Mouse (Mus musculus) myocyte (in vitro differentiated cells): Measurements from ENCODE around the gene Tcea2. TPM values are rescaled to one million over a fixed set of nuclear protein-coding genes. Genes with fewer than 3 reads are reported as not detected.

Experiments used
- H3K27me3 ChIP-seq: one replicate; pipeline ENCODE4 v1.6.1; 2011; ENCODE audit not compliant: control insufficient read depth, insufficient read depth, insufficient read length
- H3K36me3 ChIP-seq: one replicate; pipeline ENCODE4 v1.6.1; 2011; ENCODE audit not compliant: control insufficient read depth, insufficient read depth
- H3K4me2 ChIP-seq: one replicate; pipeline ENCODE4 v1.6.1; 2011; ENCODE audit warnings: low read depth, control low read depth
- H3K4me3 ChIP-seq: one replicate; pipeline ENCODE4 v1.5.1; 2011; ENCODE audit warnings: mild to moderate bottlenecking, control low read depth, moderate library complexity
- H3K79me2 ChIP-seq: one replicate; pipeline ENCODE4 v1.6.1; 2011; ENCODE audit not compliant: control insufficient read depth, insufficient read depth
- H3ac ChIP-seq: one replicate; pipeline ENCODE4 v1.6.1; 2011; ENCODE audit not compliant: control insufficient read depth, insufficient read length
- CEBPB ChIP-seq: IDR thresholded peaks from 2 replicates; pipeline ENCODE4 v1.6.1; 2011; ENCODE audit warnings: mild to moderate bottlenecking, moderate library complexity; ENCODE audit not compliant: poor library complexity, insufficient read depth, severe bottlenecking
- E2F4 ChIP-seq: IDR thresholded peaks from one replicate; pipeline ENCODE4 v1.6.1; 2011; ENCODE audit warnings: mild to moderate bottlenecking, control low read depth, moderate library complexity; ENCODE audit not compliant: insufficient read depth
- MAX ChIP-seq: IDR thresholded peaks from one replicate; pipeline ENCODE4 v1.6.1; 2011; ENCODE audit warnings: low read depth, mild to moderate bottlenecking, control low read depth
- MYOD1 ChIP-seq, 3 experiments: IDR thresholded peaks; one replicate each; pipeline ENCODE4 v1.6.1; 2011; ENCODE audit warnings: control low read depth in 2 of 3, low read depth in 2 of 3, mild to moderate bottlenecking in 2 of 3, moderate library complexity in 1 of 3; ENCODE audit not compliant: insufficient read length in 2 of 3, control insufficient read depth in 1 of 3
- MYOG ChIP-seq, 3 experiments: IDR thresholded peaks; one replicate each; pipeline ENCODE4 v1.6.1; 2011; ENCODE audit warnings: control low read depth in 2 of 3, low read depth in 2 of 3, mild to moderate bottlenecking in 2 of 3; ENCODE audit not compliant: insufficient read length in 2 of 3, control insufficient read depth in 1 of 3, insufficient read depth in 1 of 3
- POLR2A ChIP-seq: IDR thresholded peaks from one replicate; pipeline ENCODE4 v1.6.1; 2011; ENCODE audit warnings: low read depth, mild to moderate bottlenecking, control low read depth, moderate library complexity; ENCODE audit not compliant: insufficient read length
- POLR2AphosphoS2 ChIP-seq: IDR thresholded peaks from one replicate; pipeline ENCODE4 v1.6.1; 2011; ENCODE audit warnings: low read depth, control low read depth; ENCODE audit not compliant: insufficient read length
- REST ChIP-seq: IDR thresholded peaks from one replicate; pipeline ENCODE4 v1.6.1; 2011; ENCODE audit warnings: mild to moderate bottlenecking, control low read depth, moderate library complexity; ENCODE audit not compliant: insufficient read depth, insufficient read length
- SRF ChIP-seq: IDR thresholded peaks from one replicate; pipeline ENCODE4 v1.6.1; 2011; ENCODE audit warnings: low read depth; ENCODE audit not compliant: control insufficient read depth, insufficient read length
- TCF12 ChIP-seq: IDR thresholded peaks from one replicate; pipeline ENCODE4 v1.6.1; 2011; ENCODE audit warnings: mild to moderate bottlenecking, control low read depth; ENCODE audit not compliant: poor library complexity, insufficient read depth, severe bottlenecking
- TCF3 ChIP-seq: IDR thresholded peaks from one replicate; pipeline ENCODE4 v1.6.1; 2011; ENCODE audit warnings: low read depth, control low read depth; ENCODE audit not compliant: insufficient read length
- USF1 ChIP-seq: IDR thresholded peaks from one replicate; pipeline ENCODE4 v1.6.1; 2011; ENCODE audit warnings: low read depth, mild to moderate bottlenecking, control low read depth, moderate library complexity
- polyA plus RNA-seq: library from polyadenylated mRNA; unstranded; fragments of >200 nt; fragmentation: generic; extraction: Trizol; gene quantifications from one replicate; pipeline ENCODE4 v1.2.1, GENCODE M21; 2012; ENCODE audit warnings: missing spikeins

Tcea2 gene
- polyA plus RNA-seq, 1 experiment: 3.0 TPM

GRCm38 (mm10) chr2:181657441-181657840 is 22.7 kb upstream of the Tcea2 start:
- H3K79me2 ChIP-seq: no peaks in the 10 kb centered on the region
- no peak overlapping the region for H3K4me3 ChIP-seq
- H3K27me3 ChIP-seq: no peaks in the 10 kb centered on the region
- no peak for TF ChIP-seq E2F4
- TF ChIP-seq POLR2AphosphoS2: no peak
- TF ChIP-seq POLR2A: no peak
- no peak for TF ChIP-seq MYOG (IDR thresholded peaks at IDR 0.05; ENCODE audit: control insufficient read depth in 1 of 3, insufficient read depth in 1 of 3, insufficient read length in 2 of 3, low read depth in 2 of 3)
- no peak for TF ChIP-seq SRF
- no peak for TF ChIP-seq TCF3
- TF ChIP-seq CEBPB: no peak
- TF ChIP-seq MYOD1 (IDR thresholded peaks at IDR 0.05; ENCODE audit: control insufficient read depth in 1 of 3, insufficient read length in 2 of 3, low read depth in 2 of 3): no peak
- TF ChIP-seq TCF12: no peak
- TF ChIP-seq REST: no peak
- TF ChIP-seq MAX: no peak
- TF ChIP-seq USF1: no peak
- H3K4me2 ChIP-seq: no peak overlapping the region
- peaks cover 27% of the 10 kb centered on the region for H3K36me3 ChIP-seq
- H3ac ChIP-seq: no peak overlapping the region

- no peaks in the 10 kb centered on the region for H3K79me2 ChIP-seq
- H3K4me3 ChIP-seq: no peak overlapping the region
- H3ac ChIP-seq: no peak overlapping the region
- H3K4me2 ChIP-seq: no peak overlapping the region
- H3K27me3 ChIP-seq: no peaks in the 10 kb centered on the region
- peaks cover 20% of the 10 kb centered on the region for H3K36me3 ChIP-seq
- TF ChIP-seq CEBPB (no peak), MYOD1 (IDR thresholded peaks at IDR 0.05; ENCODE audit: control insufficient read depth in 1 of 3, insufficient read length in 2 of 3, low read depth in 2 of 3) (no peak), MAX (no peak), MYOG (IDR thresholded peaks at IDR 0.05; ENCODE audit: control insufficient read depth in 1 of 3, insufficient read depth in 1 of 3, insufficient read length in 2 of 3, low read depth in 2 of 3) (no peak), SRF (no peak), E2F4 (no peak), USF1 (no peak), TCF12 (no peak)
Observed at GRCm38 (mm10) chr2:181658528-181658927, 21.6 kb upstream of the Tcea2 start.

- Histone ChIP-seq H3K36me3 (peaks cover 20% of the 10 kb centered on the region), H3K4me2 (no peak overlapping the region), H3K79me2 (no peaks in the 10 kb centered on the region)
Observed at GRCm38 (mm10) chr2:181658930-181659555, 21.1 kb upstream of the Tcea2 start.

GRCm38 (mm10) chr2:181659609-181660055 is 20.5 kb upstream of the Tcea2 start:
- TF ChIP-seq MYOD1 (IDR thresholded peaks at IDR 0.05; ENCODE audit: control insufficient read depth in 1 of 3, insufficient read length in 2 of 3, low read depth in 2 of 3) (no peak), USF1 (no peak), CEBPB (no peak)
- Histone ChIP-seq H3K27me3 (no peaks in the 10 kb centered on the region), H3K4me3 (no peak overlapping the region), H3K36me3 (peaks cover 15% of the 10 kb centered on the region), H3K79me2 (no peaks in the 10 kb centered on the region), H3ac (no peak overlapping the region), H3K4me2 (no peak overlapping the region)

More at GRCm38 (mm10) chr2:181658930-181659555, 21.1 kb upstream of the Tcea2 start:
- H3K4me3 ChIP-seq: no peak overlapping the region
- H3ac ChIP-seq: no peak overlapping the region
- H3K27me3 ChIP-seq: no peaks in the 10 kb centered on the region
- TF ChIP-seq POLR2AphosphoS2 (peak; percentile 21), MYOG (IDR thresholded peaks at IDR 0.05; ENCODE audit: control insufficient read depth in 1 of 3, insufficient read depth in 1 of 3, insufficient read length in 2 of 3, low read depth in 2 of 3) (no peak), SRF (no peak), MYOD1 (IDR thresholded peaks at IDR 0.05; ENCODE audit: control insufficient read depth in 1 of 3, insufficient read length in 2 of 3, low read depth in 2 of 3) (no peak), USF1 (no peak)

- Histone ChIP-seq H3K27me3 (peaks cover 3% of the 10 kb centered on the region), H3K4me3 (no peak overlapping the region), H3K79me2 (no peaks in the 10 kb centered on the region), H3K4me2 (no peak overlapping the region), H3ac (no peak overlapping the region), H3K36me3 (no peaks in the 10 kb centered on the region)
- TF ChIP-seq POLR2A (no peak), TCF12 (no peak), MYOD1 (IDR thresholded peaks at IDR 0.05; ENCODE audit: control insufficient read depth in 1 of 3, insufficient read length in 2 of 3, low read depth in 2 of 3) (no peak), REST (no peak)
Observed at GRCm38 (mm10) chr2:181662620-181663297, 17.4 kb upstream of the Tcea2 start.
